Mouse (Mus musculus): ENCODE results near the gene Plekhg1. TPM values are rescaled to one million over a fixed set of nuclear protein-coding genes. Genes with fewer than 3 reads are reported as not detected.

Gene Plekhg1
- polyA plus RNA-seq, 1 experiment from 2014 or later, result 7.6 TPM

GRCm38 (mm10) chr10:3996170-3996876 lies 256.2 kb downstream of the Plekhg1 start:
- no peak for ATAC-seq (ENCODE audit: insufficient number of reproducible peaks, insufficient read depth, low FRiP score, low read depth)
- H3K27me3 ChIP-seq (ENCODE audit: control insufficient read depth, insufficient read depth, low read length), result no peaks in the 10 kb centered on the region
- peaks cover 40% of the 10 kb centered on the region for H3K36me3 ChIP-seq (ENCODE audit: control insufficient read depth, insufficient read depth, low read length)
- WGBS, result 54% methylated on average over 15 of the region's 15 CpGs
- H3K4me2 ChIP-seq (ENCODE audit: low read length), result no peak overlapping the region
- H3K4me1 ChIP-seq (ENCODE audit: control insufficient read depth in 2 of 2, insufficient read depth in 2 of 2, low read length in 2 of 2), result no peaks in the 10 kb centered on the region
- no peaks in the 10 kb centered on the region for H3K9me3 ChIP-seq (ENCODE audit: control insufficient read depth, low read length)
- no peak overlapping the region for H3K27ac ChIP-seq (replicated peaks in 1 of 2; ENCODE audit: control insufficient read depth in 1 of 2, insufficient read depth in 1 of 2, low read depth in 2 of 2, low read length in 2 of 2)
- H3K9ac ChIP-seq (ENCODE audit: low read length), result no peak overlapping the region
- no peak overlapping the region for H3K4me3 ChIP-seq (ENCODE audit: control insufficient read depth in 1 of 2, insufficient read depth in 1 of 2, low read depth in 1 of 2, low read length in 2 of 2)

DNA sequence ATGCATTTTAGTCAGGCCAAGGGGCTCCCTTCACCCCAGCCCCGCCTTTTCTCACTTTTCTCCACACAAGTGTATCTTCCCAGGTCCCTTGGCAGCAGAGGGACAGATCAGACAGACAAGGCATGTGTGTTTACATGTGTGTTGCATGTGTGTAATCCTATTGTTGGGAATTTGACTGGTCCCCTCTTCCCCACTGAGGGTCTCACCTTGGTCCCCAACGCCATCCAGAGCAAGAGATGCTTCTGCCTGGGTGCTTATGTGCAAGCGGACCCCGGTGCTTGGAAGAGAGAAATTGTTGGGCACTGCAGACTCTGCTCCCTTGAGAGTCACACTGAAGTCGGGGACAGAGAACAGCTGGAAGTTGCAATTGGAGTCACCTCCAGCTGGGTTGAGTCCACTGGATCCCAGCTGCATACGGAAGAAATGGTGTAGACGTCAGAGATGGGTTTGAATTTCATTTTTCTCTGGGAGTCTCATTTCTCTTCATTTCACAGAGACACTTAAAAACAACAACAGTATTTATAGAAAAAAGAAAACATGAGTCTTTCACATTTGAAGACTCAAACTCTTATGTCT lies 257.8 kb downstream of the Plekhg1 start:
- no peaks in the 10 kb centered on the region for H3K9me3 ChIP-seq (ENCODE audit: control insufficient read depth, low read length)
- no peak overlapping the region for H3K9ac ChIP-seq (ENCODE audit: low read length)
- H3K4me3 ChIP-seq (ENCODE audit: control insufficient read depth in 1 of 2, insufficient read depth in 1 of 2, low read depth in 1 of 2, low read length in 2 of 2), result no peak overlapping the region
- H3K36me3 ChIP-seq (ENCODE audit: control insufficient read depth, insufficient read depth, low read length), result peaks cover 24% of the 10 kb centered on the region
- 0 out of 4 replicates have a peak, but pooled peaks cover 0 to 2% of the 10 kb centered on the region in 2 experiments for H3K4me1 ChIP-seq (ENCODE audit: control insufficient read depth in 2 of 2, insufficient read depth in 2 of 2, low read length in 2 of 2)
- H3K27ac ChIP-seq (replicated peaks in 1 of 2; ENCODE audit: control insufficient read depth in 1 of 2, insufficient read depth in 1 of 2, low read depth in 2 of 2, low read length in 2 of 2), result no peak overlapping the region
- H3K4me2 ChIP-seq (ENCODE audit: low read length), result no peak overlapping the region
- no peak for ATAC-seq (ENCODE audit: insufficient number of reproducible peaks, insufficient read depth, low FRiP score, low read depth)
- no peaks in the 10 kb centered on the region for H3K27me3 ChIP-seq (ENCODE audit: control insufficient read depth, insufficient read depth, low read length)
- WGBS, result 90% methylated on average over 7 of the region's 7 CpGs

GRCm38 (mm10) chr10:4002711-4003110 lies 262.5 kb downstream of the Plekhg1 start:
- Histone ChIP-seq H3K4me3 (ENCODE audit: control insufficient read depth in 1 of 2, insufficient read depth in 1 of 2, low read depth in 1 of 2, low read length in 2 of 2) (no peak overlapping the region), H3K36me3 (ENCODE audit: control insufficient read depth, insufficient read depth, low read length) (peaks cover 14% of the 10 kb centered on the region), H3K9me3 (ENCODE audit: control insufficient read depth, low read length) (no peaks in the 10 kb centered on the region), H3K4me1 (ENCODE audit: control insufficient read depth in 2 of 2, insufficient read depth in 2 of 2, low read length in 2 of 2) (peaks cover 2 to 7% of the 10 kb centered on the region in 2 experiments; a peak in 3 of 4 replicates), H3K9ac (ENCODE audit: low read length) (no peak overlapping the region), H3K27ac (replicated peaks in 1 of 2; ENCODE audit: control insufficient read depth in 1 of 2, insufficient read depth in 1 of 2, low read depth in 2 of 2, low read length in 2 of 2) (no peak overlapping the region), H3K27me3 (ENCODE audit: control insufficient read depth, insufficient read depth, low read length) (no peaks in the 10 kb centered on the region), H3K4me2 (ENCODE audit: low read length) (no peak overlapping the region)
- 83% methylated on average over 5 of the region's 5 CpGs for WGBS
- no peak for ATAC-seq (ENCODE audit: insufficient number of reproducible peaks, insufficient read depth, low FRiP score, low read depth)

GRCm38 (mm10) chr10:4005191-4005590 lies 265.0 kb downstream of the Plekhg1 start:
- Histone ChIP-seq H3K9ac (ENCODE audit: low read length) (no peak overlapping the region), H3K4me3 (ENCODE audit: control insufficient read depth in 1 of 2, insufficient read depth in 1 of 2, low read depth in 1 of 2, low read length in 2 of 2) (no peak overlapping the region), H3K27ac (replicated peaks in 1 of 2; ENCODE audit: control insufficient read depth in 1 of 2, insufficient read depth in 1 of 2, low read depth in 2 of 2, low read length in 2 of 2) (no peak overlapping the region), H3K4me2 (ENCODE audit: low read length) (no peak overlapping the region), H3K4me1 (ENCODE audit: control insufficient read depth in 2 of 2, insufficient read depth in 2 of 2, low read length in 2 of 2) (peaks cover 2 to 7% of the 10 kb centered on the region in 2 experiments; a peak in 3 of 4 replicates), H3K36me3 (ENCODE audit: control insufficient read depth, insufficient read depth, low read length) (peaks cover 15% of the 10 kb centered on the region), H3K27me3 (ENCODE audit: control insufficient read depth, insufficient read depth, low read length) (no peaks in the 10 kb centered on the region), H3K9me3 (ENCODE audit: control insufficient read depth, low read length) (no peaks in the 10 kb centered on the region)
- no peak for ATAC-seq (ENCODE audit: insufficient number of reproducible peaks, insufficient read depth, low FRiP score, low read depth)
- WGBS, result 76% methylated on average over 7 of the region's 7 CpGs

GRCm38 (mm10) chr10:4006296-4007015 lies 266.3 kb downstream of the Plekhg1 start:
- Histone ChIP-seq H3K27ac (replicated peaks in 1 of 2; ENCODE audit: control insufficient read depth in 1 of 2, insufficient read depth in 1 of 2, low read depth in 2 of 2, low read length in 2 of 2) (peak overlapping the region; percentile 33 to 49; a peak in 3 of 4 replicates), H3K9me3 (ENCODE audit: control insufficient read depth, low read length) (no peaks in the 10 kb centered on the region), H3K4me1 (ENCODE audit: control insufficient read depth in 2 of 2, insufficient read depth in 2 of 2, low read length in 2 of 2) (peaks cover 2 to 7% of the 10 kb centered on the region in 2 experiments; a peak in 3 of 4 replicates), H3K27me3 (ENCODE audit: control insufficient read depth, insufficient read depth, low read length) (no peaks in the 10 kb centered on the region), H3K4me2 (ENCODE audit: low read length) (no peak overlapping the region), H3K9ac (ENCODE audit: low read length) (no peak overlapping the region), H3K36me3 (ENCODE audit: control insufficient read depth, insufficient read depth, low read length) (peaks cover 13% of the 10 kb centered on the region), H3K4me3 (ENCODE audit: control insufficient read depth in 1 of 2, insufficient read depth in 1 of 2, low read depth in 1 of 2, low read length in 2 of 2) (no peak overlapping the region)
- whole genome bisulfite sequencing, result 58% methylated on average over 7 of the region's 7 CpGs
- ATAC-seq (ENCODE audit: insufficient number of reproducible peaks, insufficient read depth, low FRiP score, low read depth), result no peak

Other genes with a start within 250 kb of the Plekhg1 start
- gene Iyd, start 200.1 kb upstream of the Plekhg1 start, polyA plus RNA-seq (2014; fragmentation: Nextera tagmentation; extraction: Ambion mirVana), result 0.58 and 0.62 TPM in 2 replicates
- 8.8 and 10.2 TPM in 2 replicates for gene Mthfd1l, start 232.8 kb downstream of the Plekhg1 start, polyA plus RNA-seq (2014; fragmentation: Nextera tagmentation; extraction: Ambion mirVana)